In genomic region chr6:96797451-96797850, GRCm38 (mm10) we compare ENCODE assay signal across 16 mouse cellular contexts.
A peak's percentile ranks its signal among the peaks of the same experiment; 100 is the strongest.
DNase-seq lines count a peak whose midpoint lies in the region; TF ChIP-seq lines count a peak whose summit lies in the region.
"Had no signal": no experiment of that assay in that cellular context is flagged by ENCODE, and none has a peak within 500 bp of the region (broad histone marks: within the 10 kb centered on the region; RNA-seq: fewer than 3 reads in every experiment).

No protein-coding gene starts in this region.

- TF ChIP-seq CTCF in brain, embryonic 14.5 days (IDR thresholded peaks at IDR 0.05; ENCODE audit: borderline replicate concordance, extremely low read depth, insufficient read depth, insufficient read length) = no peak

- no peak for TF ChIP-seq POLR2A in brain, embryonic 14.5 days (IDR thresholded peaks at IDR 0.05; ENCODE audit: borderline replicate concordance, extremely low read depth, insufficient read depth, insufficient read length, poor library complexity, severe bottlenecking)

- DNase-seq in heart, adult 11 months = peak; percentile 75
- no peak for DNase-seq in heart, postnatal 36 days
- DNase-seq in brain, embryonic 14.5 days (ENCODE audit: low read depth) = peak; percentile 17
- peak; percentile 61 for DNase-seq in retina, postnatal 1 day
- no peak for DNase-seq in testis, postnatal 10 days (ENCODE audit: low spot score)
- DNase-seq: adrenal gland, adult 8-10 months; adrenal gland, postnatal 14 days; adrenal gland, postnatal 36 days; B cell, adult 2 months; cerebellum, adult 11 months; cerebellum, adult 18-20 months; cerebellum, adult 8-10 months; cerebellum, adult 9-11 months; cerebellum, postnatal 14 days; cerebellum, postnatal 36 days; embryo, embryonic 11 days had no signal

- intact Hi-C loops in heart, postnatal 36 days (cut with DNase I) = no loop called here

Comparison
In these comparisons a context has a peak if more than half of its experiments do, and no peak if none do; other contexts are left out.
1. DNase-seq: peak in heart, adult 11 months (single experiment), brain, embryonic 14.5 days (single experiment) and retina, postnatal 1 day (single experiment); none in heart, postnatal 36 days (0 of 2) and testis, postnatal 10 days (single experiment).